Mouse (Mus musculus) CH12.LX (cell line): ENCODE measurements around the gene Mok. TPM values are rescaled to one million over a fixed set of nuclear protein-coding genes. Genes with fewer than 3 reads are reported as not detected.

ENCODE experiments used
- DNase-seq: peaks from one replicate; pipeline ENCODE4 v3.0.0-alpha.2; 2013; ENCODE audit errors: extremely low read depth
- H3K27ac ChIP-seq: 2 replicates; pipeline ENCODE4 v1.5.1; 2012; ENCODE audit warnings: low read depth, mild to moderate bottlenecking, control low read depth, moderate library complexity; ENCODE audit not compliant: insufficient read depth
- H3K27me3 ChIP-seq: replicated peaks from 2 replicates; pipeline ENCODE3; 2012; ENCODE audit warnings: inconsistent platforms
- H3K36me3 ChIP-seq, 2 experiments: replicated peaks in 1 of 2; 2 replicates each; pipeline versions ENCODE3 to v1.6.1; 2012; ENCODE audit warnings: inconsistent platforms in 1 of 2, low read length in 1 of 2, mild to moderate bottlenecking in 1 of 2, mixed read lengths in 1 of 2, moderate library complexity in 1 of 2; ENCODE audit not compliant: control insufficient read depth in 1 of 2, insufficient read depth in 1 of 2
- H3K4me1 ChIP-seq, 2 experiments: 2 replicates each; pipeline ENCODE4 v1.6.1; 2012; ENCODE audit warnings: inconsistent platforms in 1 of 2, moderate library complexity in 1 of 2; ENCODE audit not compliant: insufficient read depth in 2 of 2, control insufficient read depth in 1 of 2
- H3K4me2 ChIP-seq: 2 replicates; pipeline ENCODE4 v1.6.1; 2012; ENCODE audit warnings: low read depth, mild to moderate bottlenecking, control low read depth; ENCODE audit not compliant: poor library complexity, insufficient read depth, severe bottlenecking
- H3K4me3 ChIP-seq, 3 experiments: fragments of 150-350 bp in 1 of 3; sonication (generic) in 1 of 3; replicated peaks in 1 of 3; 2 replicates each; pipeline versions ENCODE3 to v1.5.1; 2011 to 2012; ENCODE audit warnings: low read depth in 2 of 3, low read length in 2 of 3, mild to moderate bottlenecking in 2 of 3, moderate library complexity in 2 of 3, control low read depth in 1 of 3, improper control_type of control experiment in 1 of 3, inconsistent platforms in 1 of 3, mixed read lengths in 1 of 3; ENCODE audit not compliant: poor library complexity in 1 of 3
- H3K79me2 ChIP-seq: replicated peaks from 2 replicates; pipeline ENCODE4 v1.6.1; 2012; ENCODE audit warnings: mild to moderate bottlenecking, moderate library complexity; ENCODE audit not compliant: control insufficient read depth, poor library complexity, insufficient read depth, severe bottlenecking; ENCODE audit errors: extremely low read depth
- H3K9ac ChIP-seq: 2 replicates; pipeline ENCODE4 v1.6.1; 2012; ENCODE audit warnings: low read depth, mild to moderate bottlenecking, control low read depth, moderate library complexity; ENCODE audit not compliant: insufficient read depth
- H3K9me3 ChIP-seq: replicated peaks from 2 replicates; pipeline ENCODE3; 2012; ENCODE audit warnings: low read length, inconsistent platforms, mixed read lengths
- BHLHE40 ChIP-seq: IDR thresholded peaks from 2 replicates; pipeline ENCODE4 v1.6.1; 2011; ENCODE audit warnings: mild to moderate bottlenecking, low read depth, low read length, improper control_type of control experiment
- CTCF ChIP-seq, 2 experiments: IDR thresholded peaks in 1 of 2; conservative IDR thresholded peaks in 1 of 2; 2 replicates each; pipeline ENCODE4 v1.5.1; 2011 to 2012; ENCODE audit warnings: low read depth in 2 of 2, low read length in 2 of 2, improper control_type of control experiment in 1 of 2, inconsistent platforms in 1 of 2, mild to moderate bottlenecking in 1 of 2, moderate library complexity in 1 of 2
- GABPA ChIP-seq: IDR thresholded peaks from 2 replicates; pipeline ENCODE4 v1.6.1; 2012; ENCODE audit warnings: low read depth, low read length, improper control_type of control experiment, inconsistent platforms; ENCODE audit not compliant: insufficient replicate concordance
- HCFC1 ChIP-seq: IDR thresholded peaks from 2 replicates; pipeline ENCODE4 v1.6.1; 2012; ENCODE audit warnings: low read depth, mild to moderate bottlenecking, inconsistent platforms, low read length, improper control_type of control experiment
- JUND ChIP-seq: conservative IDR thresholded peaks from 2 replicates; pipeline ENCODE4 v1.6.1; 2011; ENCODE audit warnings: low read depth, low read length, improper control_type of control experiment
- MAFK ChIP-seq: IDR thresholded peaks from 2 replicates; pipeline ENCODE4 v1.6.1; 2011; ENCODE audit warnings: low read length, improper control_type of control experiment; ENCODE audit not compliant: insufficient replicate concordance
- MAZ ChIP-seq: IDR thresholded peaks from 2 replicates; pipeline ENCODE4 v1.6.1; 2012; ENCODE audit warnings: low read depth, mild to moderate bottlenecking, inconsistent platforms, low read length, improper control_type of control experiment, moderate library complexity
- MEF2A ChIP-seq: IDR thresholded peaks from 2 replicates; pipeline ENCODE4 v1.6.1; 2014; ENCODE audit warnings: low read depth, mild to moderate bottlenecking, inconsistent platforms, low read length, improper control_type of control experiment, borderline replicate concordance
- MXI1 ChIP-seq: IDR thresholded peaks from 2 replicates; pipeline ENCODE4 v1.6.1; 2011; ENCODE audit warnings: mild to moderate bottlenecking, low read depth, low read length, improper control_type of control experiment
- MYC ChIP-seq: IDR thresholded peaks from 2 replicates; pipeline ENCODE4 v1.6.1; 2011; ENCODE audit warnings: low read depth, mild to moderate bottlenecking, improper control_type of control experiment, low read length
- NELFE ChIP-seq: IDR thresholded peaks from 2 replicates; pipeline ENCODE4 v1.6.1; 2011; ENCODE audit warnings: low read depth, low read length, improper control_type of control experiment
- NRF1 ChIP-seq: IDR thresholded peaks from 2 replicates; pipeline ENCODE4 v1.6.1; 2014; ENCODE audit warnings: low read depth, mild to moderate bottlenecking, inconsistent platforms, low read length, improper control_type of control experiment, moderate library complexity
- PAX5 ChIP-seq: IDR thresholded peaks from 2 replicates; pipeline ENCODE4 v1.6.1; 2012; ENCODE audit warnings: low read length, inconsistent platforms, mixed read lengths
- POLR2AphosphoS2 ChIP-seq: IDR thresholded peaks from 2 replicates; pipeline ENCODE4 v1.6.1; 2011; ENCODE audit warnings: low read depth, low read length, improper control_type of control experiment
- RAD21 ChIP-seq: IDR thresholded peaks from 2 replicates; pipeline ENCODE4 v1.6.1; 2011; ENCODE audit warnings: low read depth, mild to moderate bottlenecking, low read length, improper control_type of control experiment, moderate library complexity
- RCOR1 ChIP-seq: conservative IDR thresholded peaks from 2 replicates; pipeline ENCODE4 v1.6.1; 2012; ENCODE audit warnings: low read depth, mild to moderate bottlenecking, inconsistent platforms, low read length, improper control_type of control experiment
- SMC3 ChIP-seq: IDR thresholded peaks from 2 replicates; pipeline ENCODE4 v1.6.1; 2011; ENCODE audit warnings: low read depth, low read length, improper control_type of control experiment
- TBP ChIP-seq: conservative IDR thresholded peaks from 2 replicates; pipeline ENCODE4 v1.6.1; 2011; ENCODE audit warnings: low read depth, low read length, improper control_type of control experiment
- TCF12 ChIP-seq: IDR thresholded peaks from 2 replicates; pipeline ENCODE4 v1.6.1; 2014; ENCODE audit warnings: low read depth, mild to moderate bottlenecking, inconsistent platforms, low read length, improper control_type of control experiment
- UBTF ChIP-seq: IDR thresholded peaks from 2 replicates; pipeline ENCODE4 v1.6.1; 2012; ENCODE audit warnings: low read depth, mild to moderate bottlenecking, inconsistent platforms, low read length, improper control_type of control experiment, moderate library complexity
- USF1 ChIP-seq: IDR thresholded peaks from 2 replicates; pipeline ENCODE4 v1.6.1; 2014; ENCODE audit warnings: low read depth, mild to moderate bottlenecking, inconsistent platforms, low read length, improper control_type of control experiment
- ZC3H11A ChIP-seq: IDR thresholded peaks from 2 replicates; pipeline ENCODE4 v1.6.1; 2012; ENCODE audit warnings: low read depth, mild to moderate bottlenecking, inconsistent platforms, low read length, improper control_type of control experiment
- ZKSCAN1 ChIP-seq: IDR thresholded peaks from 2 replicates; pipeline ENCODE4 v1.6.1; 2012; ENCODE audit warnings: low read depth, inconsistent platforms, low read length, improper control_type of control experiment, borderline replicate concordance
- ZNF384 ChIP-seq: IDR thresholded peaks from 2 replicates; pipeline ENCODE4 v1.6.1; 2012; ENCODE audit warnings: low read depth, low read length, improper control_type of control experiment, inconsistent platforms
- dilution Hi-C: fragments of 300-500 bp; cut with MboI; formaldehyde crosslinking; loops from 2 replicates; pipeline ENCODE4 v1.14.3; 2020; ENCODE audit warnings: low sequenced_read_pairs; ENCODE audit not compliant: extremely low pct_unique_long_range_greater_than_20kb, extremely low pct_ligation_motif_present
- in situ Hi-C: fragments of 300-500 bp; cut with MboI; formaldehyde crosslinking; loops from 3 replicates; pipeline ENCODE4 v1.14.3; 2019; ENCODE audit warnings: low sequenced_read_pairs, low pct_ligation_motif_present, low pct_unique_long_range_greater_than_20kb, mixed read lengths
- polyA plus RNA-seq: library from polyadenylated mRNA; unstranded; fragments of >175 nt; gene quantifications from 2 replicates; pipeline ENCODE4 v1.2.1, GENCODE M21; 2012; ENCODE audit warnings: low read depth; ENCODE audit not compliant: insufficient read length
- total RNA-seq, 2 experiments: library from RNA; depleted of rRNA; stranded (reverse); fragments of 300-350 nt in 1 of 2; fragments of >200 nt in 1 of 2; gene quantifications; 2 replicates each; pipeline ENCODE4 v1.2.3; 2012 to 2014

Gene Mok
- total and polyA plus RNA-seq, 3 experiments: 7.1 to 11.0 (median 9.8) TPM

DNA sequence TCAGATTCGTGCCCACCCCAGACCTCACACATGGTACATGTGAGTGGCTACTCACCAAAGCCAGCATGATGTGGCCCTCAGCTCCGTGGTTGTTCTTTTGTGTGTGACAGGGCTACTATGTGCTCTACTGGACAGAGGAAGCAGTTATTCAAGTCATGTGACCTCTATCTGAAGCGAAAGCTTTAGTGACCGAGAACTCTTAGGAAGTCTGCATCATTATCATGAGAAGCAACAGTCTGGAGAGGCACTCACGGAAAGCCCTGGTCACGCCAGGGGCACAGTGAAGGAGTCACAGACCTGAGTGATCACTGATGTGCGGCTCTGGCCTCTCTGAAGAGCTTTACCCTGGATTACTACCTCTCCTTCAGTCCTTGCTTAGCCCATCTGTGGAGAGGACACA is 18.4 kb downstream of the Mok start:
- no peak overlapping the region for H3K9ac ChIP-seq
- H3K4me2 ChIP-seq: no peak overlapping the region
- H3K9me3 ChIP-seq: no peaks in the 10 kb centered on the region
- no peak overlapping the region for H3K4me3 ChIP-seq
- H3K27me3 ChIP-seq: no peaks in the 10 kb centered on the region
- H3K27ac ChIP-seq: no peak overlapping the region
- dilution Hi-C loops (no loop called here), in situ Hi-C loops (no loop called here)
- no peak for DNase-seq
- H3K4me1 ChIP-seq: peaks cover 6 to 34% of the 10 kb centered on the region in 2 experiments; a peak in 3 of 4 replicates
- TF ChIP-seq MAZ (no peak), BHLHE40 (no peak), HCFC1 (no peak), MEF2A (no peak), SMC3 (no peak), TBP (no peak), MXI1 (no peak), MYC (no peak), ZNF384 (no peak), MAFK (no peak), GABPA (no peak), NELFE (no peak), POLR2AphosphoS2 (no peak), ZC3H11A (no peak), UBTF (no peak)
- no peaks in the 10 kb centered on the region for H3K36me3 ChIP-seq
- H3K79me2 ChIP-seq: no peaks in the 10 kb centered on the region

DNA sequence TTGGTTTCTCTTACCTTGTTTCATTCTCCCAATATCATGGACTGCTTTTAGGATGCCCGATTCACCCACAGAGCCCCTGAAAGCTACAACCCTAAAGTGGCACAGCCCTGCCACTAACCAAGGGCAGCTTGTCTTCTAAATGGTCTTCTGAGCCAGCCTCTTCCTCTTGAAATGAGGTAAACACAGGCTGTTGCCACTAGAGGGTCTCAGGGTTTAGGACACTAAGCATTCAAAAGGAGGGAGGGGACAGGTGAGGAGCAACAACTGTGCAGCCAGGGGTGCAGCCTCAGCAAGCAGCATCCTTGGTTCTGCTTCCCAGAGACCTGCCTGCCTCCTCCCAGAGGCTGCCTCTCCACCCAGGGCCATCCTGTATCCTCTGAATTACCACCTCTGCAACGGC is 19.0 kb downstream of the Mok start:
- no peak overlapping the region for H3K4me3 ChIP-seq
- in situ Hi-C loops: no loop called here

More for the DNA sequence above, 19.0 kb downstream of the Mok start:
- Histone ChIP-seq H3K9me3 (no peaks in the 10 kb centered on the region), H3K36me3 (no peaks in the 10 kb centered on the region), H3K9ac (no peak overlapping the region), H3K79me2 (no peaks in the 10 kb centered on the region), H3K27ac (no peak overlapping the region), H3K4me2 (no peak overlapping the region), H3K4me1 (peaks cover 6 to 34% of the 10 kb centered on the region in 2 experiments; a peak in 3 of 4 replicates), H3K27me3 (no peaks in the 10 kb centered on the region)
- DNase-seq: no peak
- TF ChIP-seq ZKSCAN1: no peak
- TF ChIP-seq NELFE: no peak
- no peak for TF ChIP-seq TCF12
- TF ChIP-seq MYC: no peak
- no peak for TF ChIP-seq UBTF
- no peak for TF ChIP-seq BHLHE40
- no peak for TF ChIP-seq RCOR1
- no peak for TF ChIP-seq NRF1
- TF ChIP-seq SMC3: peak; percentile 12
- no peak for TF ChIP-seq PAX5
- TF ChIP-seq MEF2A: no peak
- TF ChIP-seq CTCF (conservative IDR thresholded peaks at IDR 0.05 in 1 of 2, IDR thresholded peaks at IDR 0.05 in 1 of 2; ENCODE audit: low read depth in 2 of 2, low read length in 2 of 2): peak in 1 of 2 experiments; percentile 39; a peak in 2 of 4 replicates
- no peak for TF ChIP-seq JUND
- TF ChIP-seq RAD21: peak; percentile 10
- TF ChIP-seq TBP: no peak
- TF ChIP-seq USF1: no peak
- dilution Hi-C loops: no loop called here
